Mouse (Mus musculus) lung, embryonic 16.5 days (tissue): ENCODE data around the gene Ackr1. TPM values are rescaled to one million over a fixed set of nuclear protein-coding genes. Genes with fewer than 3 reads are reported as not detected.

Experiments used
- ATAC-seq: fragments of 200-750 bp; cut with Nextera tagmentation; 2 replicates; pipeline ENCODE4 v1.8.0; 2017; ENCODE audit warnings: low read depth, mild to moderate bottlenecking, moderate library complexity
- H3K27ac ChIP-seq: fragments of 300-500 bp; sonication (generic); 2 replicates; pipeline ENCODE4 v1.5.1; 2014; ENCODE audit warnings: mild to moderate bottlenecking, control low read depth, low read length
- H3K27me3 ChIP-seq: fragments of 300-500 bp; sonication (generic); 2 replicates; pipeline ENCODE4 v1.6.1; 2014; ENCODE audit warnings: low read depth, low read length, mixed read lengths; ENCODE audit not compliant: control insufficient read depth, insufficient read depth
- H3K36me3 ChIP-seq: fragments of 300-500 bp; sonication (generic); 2 replicates; pipeline ENCODE4 v1.6.1; 2014; ENCODE audit warnings: low read length; ENCODE audit not compliant: control insufficient read depth, insufficient read depth
- H3K4me1 ChIP-seq: fragments of 300-500 bp; sonication (generic); replicated peaks from 2 replicates; pipeline ENCODE4 v1.6.1; 2014; ENCODE audit warnings: low read length, mixed read lengths; ENCODE audit not compliant: control insufficient read depth, insufficient read depth
- H3K4me2 ChIP-seq: fragments of 300-500 bp; sonication (generic); 2 replicates; pipeline ENCODE4 v1.6.1; 2014; ENCODE audit warnings: low read depth, low read length, control low read depth
- H3K4me3 ChIP-seq: fragments of 300-500 bp; sonication (generic); 2 replicates; pipeline ENCODE4 v1.5.1; 2014; ENCODE audit warnings: mild to moderate bottlenecking, low read length, control low read depth
- H3K9ac ChIP-seq: fragments of 300-500 bp; sonication (generic); 2 replicates; pipeline ENCODE4 v1.6.1; 2014; ENCODE audit warnings: low read length, control low read depth
- H3K9me3 ChIP-seq: fragments of 300-500 bp; sonication (generic); 2 replicates; pipeline ENCODE4 v1.6.1; 2016; ENCODE audit warnings: low read length; ENCODE audit not compliant: control insufficient read depth
- WGBS: fragments of 180-500 bp; shearing (Covaris S2); extraction: QIAGEN DNeasy Blood & Tissue Kit; methylation state at CpG from one replicate; pipeline ENCODE4 v1.1.7; 2014; 5-methylcytosine and 5-hydroxymethylcytosine counted together
- polyA plus RNA-seq: library from polyadenylated mRNA; unstranded; fragments of >200 nt; fragmentation: Nextera tagmentation; extraction: Ambion mirVana; gene quantifications from 2 replicates; pipeline ENCODE4 v1.2.1, GENCODE M21; 2015

The Ackr1 gene
- polyA plus RNA-seq, 1 experiment from 2014 or later, result 0.21 TPM

DNA sequence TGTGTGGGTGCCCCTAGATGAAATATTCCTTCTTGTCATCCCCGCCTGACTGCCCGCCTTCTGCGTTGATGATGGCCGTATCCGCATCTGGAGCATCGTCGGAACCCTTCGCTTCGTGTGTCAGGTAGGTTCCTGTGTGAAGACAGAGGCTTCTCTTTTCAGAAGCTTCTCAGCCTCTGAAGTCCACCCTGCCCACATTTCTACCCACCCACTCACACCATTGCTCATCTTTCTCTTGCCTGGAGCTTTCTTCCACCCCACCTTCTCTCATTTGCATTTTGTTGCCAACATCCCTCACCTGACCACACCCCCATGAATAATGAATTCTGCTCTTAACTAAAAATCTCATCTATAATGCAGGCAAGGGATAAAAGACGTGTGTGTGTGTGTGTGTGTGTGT, 3.5 kb upstream of the Ackr1 start:
- Histone ChIP-seq H3K9me3 (no peaks in the 10 kb centered on the region), H3K4me2 (no peak overlapping the region), H3K4me1 (no peaks in the 10 kb centered on the region), H3K27me3 (no peaks in the 10 kb centered on the region), H3K4me3 (no peak overlapping the region), H3K27ac (no peak overlapping the region), H3K9ac (no peak overlapping the region), H3K36me3 (no peaks in the 10 kb centered on the region)
- ATAC-seq, result no peak
- 86% methylated on average over 10 of the region's 10 CpGs for WGBS

GRCm38 (mm10) chr1:173335903-173336302, 2.4 kb upstream of the Ackr1 start:
- H3K4me1 ChIP-seq, result no peaks in the 10 kb centered on the region
- H3K9me3 ChIP-seq, result no peaks in the 10 kb centered on the region
- H3K27ac ChIP-seq, result no peak overlapping the region
- no peaks in the 10 kb centered on the region for H3K36me3 ChIP-seq
- ATAC-seq, result no peak
- H3K4me3 ChIP-seq, result no peak overlapping the region
- WGBS, result 34% methylated on average over 11 of the region's 11 CpGs
- no peak overlapping the region for H3K4me2 ChIP-seq
- no peak overlapping the region for H3K9ac ChIP-seq
- H3K27me3 ChIP-seq, result no peaks in the 10 kb centered on the region

DNA sequence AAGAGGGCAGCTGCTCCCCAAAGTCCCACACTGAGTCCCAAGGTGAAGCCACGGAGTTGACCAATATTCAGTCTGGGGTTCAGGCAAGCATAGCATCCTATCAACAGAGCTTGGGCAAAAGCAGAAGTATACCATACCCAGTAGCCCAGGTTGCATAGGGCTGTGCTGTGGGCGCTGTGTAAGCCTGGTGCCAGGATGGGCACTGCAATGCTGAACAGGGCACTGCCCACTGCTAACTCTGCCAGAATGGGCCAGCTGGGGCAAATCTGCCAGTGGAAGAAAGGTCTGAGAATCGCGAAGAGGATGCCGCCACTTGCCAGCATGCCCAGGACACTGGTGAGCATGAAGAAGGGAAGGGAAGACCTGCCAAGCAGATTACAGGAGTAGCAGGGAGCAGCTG, 1.1 kb downstream of the Ackr1 start:
- WGBS, result 81% methylated on average over 5 of the region's 5 CpGs
- Histone ChIP-seq H3K27me3 (no peaks in the 10 kb centered on the region), H3K4me2 (no peak overlapping the region), H3K4me3 (no peak overlapping the region), H3K9ac (no peak overlapping the region), H3K9me3 (no peaks in the 10 kb centered on the region), H3K27ac (no peak overlapping the region), H3K4me1 (no peaks in the 10 kb centered on the region), H3K36me3 (no peaks in the 10 kb centered on the region)
- ATAC-seq, result no peak

- Histone ChIP-seq H3K4me1 (no peaks in the 10 kb centered on the region), H3K36me3 (no peaks in the 10 kb centered on the region), H3K9ac (no peak overlapping the region), H3K4me3 (no peak overlapping the region), H3K27me3 (no peaks in the 10 kb centered on the region), H3K27ac (no peak overlapping the region), H3K4me2 (no peak overlapping the region), H3K9me3 (no peaks in the 10 kb centered on the region)
- 76% methylated on average over 5 of the region's 5 CpGs for WGBS
- ATAC-seq, result no peak
These were observed 3.8 kb downstream of the Ackr1 start for GRCm38 (mm10) chr1:173329743-173330142.

- Histone ChIP-seq H3K9ac (no peak overlapping the region), H3K27me3 (no peaks in the 10 kb centered on the region), H3K4me3 (no peak overlapping the region), H3K4me2 (no peak overlapping the region), H3K36me3 (no peaks in the 10 kb centered on the region), H3K9me3 (no peaks in the 10 kb centered on the region), H3K27ac (no peak overlapping the region), H3K4me1 (no peaks in the 10 kb centered on the region)
- no peak for ATAC-seq
- 20% methylated on average over 4 of the region's 4 CpGs for WGBS
These were observed 4.4 kb downstream of the Ackr1 start for GRCm38 (mm10) chr1:173329185-173329584.

- H3K27ac ChIP-seq, result no peak overlapping the region
- no peaks in the 10 kb centered on the region for H3K36me3 ChIP-seq
- no peak overlapping the region for H3K9ac ChIP-seq
- H3K9me3 ChIP-seq, result no peaks in the 10 kb centered on the region
- 60% methylated on average over 8 of the region's 8 CpGs for WGBS
- H3K27me3 ChIP-seq, result no peaks in the 10 kb centered on the region
- H3K4me2 ChIP-seq, result no peak overlapping the region
- H3K4me3 ChIP-seq, result no peak overlapping the region
- ATAC-seq, result no peak
- H3K4me1 ChIP-seq, result no peaks in the 10 kb centered on the region
These were observed 5.1 kb downstream of the Ackr1 start for GRCm38 (mm10) chr1:173328446-173328845.

DNA sequence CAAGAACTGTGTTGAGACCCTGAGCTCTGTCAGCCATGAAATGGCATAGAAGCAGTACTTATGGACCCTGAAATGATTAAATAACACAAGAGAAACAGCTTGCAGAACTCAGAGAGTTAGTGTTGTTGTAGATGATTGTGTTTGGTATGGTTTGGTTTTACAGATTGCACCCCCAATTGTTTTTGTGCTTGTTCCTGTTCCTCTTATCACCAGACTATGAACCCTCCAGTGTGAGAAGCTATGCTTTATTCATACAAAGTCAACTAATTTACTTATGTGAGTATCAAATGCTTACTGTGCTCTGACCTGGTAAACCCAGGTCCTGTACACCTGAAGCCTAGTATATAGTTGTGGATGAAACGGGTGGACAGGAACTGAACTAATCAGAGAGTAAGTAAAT, 7.0 kb downstream of the Ackr1 start:
- no peaks in the 10 kb centered on the region for H3K27me3 ChIP-seq
- WGBS, result 45% methylated on average over 1 of the region's 1 CpGs
- no peak overlapping the region for H3K9ac ChIP-seq
- H3K9me3 ChIP-seq, result no peaks in the 10 kb centered on the region
- no peak overlapping the region for H3K4me2 ChIP-seq
- no peaks in the 10 kb centered on the region for H3K36me3 ChIP-seq
- H3K4me1 ChIP-seq, result no peaks in the 10 kb centered on the region
- no peak for ATAC-seq
- no peak overlapping the region for H3K4me3 ChIP-seq
- H3K27ac ChIP-seq, result no peak overlapping the region

GRCm38 (mm10) chr1:173325395-173325794, 8.2 kb downstream of the Ackr1 start:
- Histone ChIP-seq H3K9ac (no peak overlapping the region), H3K4me1 (no peaks in the 10 kb centered on the region), H3K27me3 (no peaks in the 10 kb centered on the region), H3K36me3 (no peaks in the 10 kb centered on the region), H3K4me3 (no peak overlapping the region), H3K4me2 (no peak overlapping the region), H3K9me3 (no peaks in the 10 kb centered on the region), H3K27ac (no peak overlapping the region)
- no peak for ATAC-seq
- WGBS, result 87% methylated on average over 1 of the region's 1 CpGs

DNA sequence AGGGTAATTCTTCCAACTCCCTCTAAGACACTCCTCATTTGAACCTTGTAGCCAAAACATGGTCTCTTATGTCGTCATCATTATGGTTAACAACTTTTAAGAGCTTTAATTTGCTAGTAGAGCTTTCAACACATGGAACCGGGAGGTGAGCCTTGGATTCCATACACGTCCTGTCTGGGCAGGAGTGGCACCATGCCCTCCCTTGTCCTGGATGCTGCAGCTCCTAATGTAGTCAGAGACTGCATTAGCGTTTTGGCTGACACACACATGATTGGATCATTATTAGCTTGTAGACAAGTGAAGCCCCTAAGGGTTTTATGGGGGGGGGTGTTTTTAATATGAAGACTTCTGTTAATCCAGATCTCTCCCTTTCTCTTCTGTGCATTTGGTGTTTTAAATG, 8.6 kb downstream of the Ackr1 start:
- H3K4me2 ChIP-seq, result no peak overlapping the region
- no peak overlapping the region for H3K9ac ChIP-seq
- H3K9me3 ChIP-seq, result no peaks in the 10 kb centered on the region
- H3K27me3 ChIP-seq, result no peaks in the 10 kb centered on the region
- H3K4me3 ChIP-seq, result no peak overlapping the region
- H3K4me1 ChIP-seq, result no peaks in the 10 kb centered on the region
- no peak overlapping the region for H3K27ac ChIP-seq
- ATAC-seq, result no peak
- WGBS, result 62% methylated on average over 4 of the region's 4 CpGs
- no peaks in the 10 kb centered on the region for H3K36me3 ChIP-seq

GRCm38 (mm10) chr1:173323839-173324585, 9.5 kb downstream of the Ackr1 start:
- WGBS, result 26% methylated on average over 5 of the region's 5 CpGs
- H3K9ac ChIP-seq, result no peak overlapping the region
- no peak overlapping the region for H3K4me2 ChIP-seq
- no peaks in the 10 kb centered on the region for H3K27me3 ChIP-seq
- no peaks in the 10 kb centered on the region for H3K4me1 ChIP-seq
- H3K9me3 ChIP-seq, result no peaks in the 10 kb centered on the region
- no peak overlapping the region for H3K4me3 ChIP-seq
- no peaks in the 10 kb centered on the region for H3K36me3 ChIP-seq
- no peak overlapping the region for H3K27ac ChIP-seq
- no peak for ATAC-seq
